Mouse (Mus musculus) embryonic fibroblast, embryonic 13.5 days (primary cell): ENCODE data around the gene Ugt1a9.

Source experiments
- CTCF ChIP-seq: IDR thresholded peaks from 2 replicates; pipeline ENCODE4 v1.5.1; 2011; ENCODE audit warnings: mild to moderate bottlenecking, control low read depth, low read length, moderate library complexity, borderline replicate concordance; ENCODE audit not compliant: insufficient read depth
- POLR2A ChIP-seq: IDR thresholded peaks from 2 replicates; pipeline ENCODE4 v1.6.1; 2011; ENCODE audit warnings: low read depth, mild to moderate bottlenecking, control low read depth, low read length, moderate library complexity

DNA sequence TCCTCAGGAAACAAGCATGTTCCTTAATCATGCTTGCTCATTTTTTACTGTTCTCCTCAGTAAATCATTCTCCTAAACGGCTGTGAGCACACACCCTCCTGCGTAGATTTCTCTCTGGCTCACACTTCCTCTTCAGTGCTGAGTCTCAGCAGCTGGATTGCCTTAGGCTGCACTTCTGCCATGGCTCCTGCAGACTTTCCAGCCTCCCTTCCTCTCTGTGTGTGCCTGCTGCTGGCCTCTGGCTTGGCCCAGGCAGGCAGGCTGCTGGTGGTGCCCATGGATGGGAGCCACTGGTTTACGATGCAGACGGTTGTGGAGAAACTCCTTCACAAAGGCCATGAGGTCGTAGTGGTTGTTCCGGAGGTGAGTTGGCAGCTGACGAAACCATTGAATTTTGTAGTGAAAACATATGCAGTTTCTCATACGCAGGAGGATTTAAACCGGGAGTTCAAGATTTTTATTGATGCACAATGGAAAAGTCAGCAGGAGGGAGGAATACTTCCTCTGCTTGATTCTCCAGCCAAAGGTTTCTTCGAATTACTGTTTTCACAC lies 24.4 kb downstream of the Ugt1a9 start, which contains the start of gene Ugt1a7c:
- no peak for TF ChIP-seq CTCF
- TF ChIP-seq POLR2A, result peak; percentile 39; the same call in 1 of the 2 replicates
